Mouse (Mus musculus) spleen, adult 2 months (tissue): Measurements from ENCODE around the gene Rbms3.

Experiments
- CTCF ChIP-seq: fragments of 200-500 bp; IDR thresholded peaks from 2 replicates; pipeline ENCODE4 v1.5.1; 2011; ENCODE audit warnings: mild to moderate bottlenecking, inconsistent platforms; ENCODE audit not compliant: insufficient read depth, insufficient read length, insufficient replicate concordance; ENCODE audit errors: extremely low read depth
- POLR2A ChIP-seq: fragments of 200-500 bp; IDR thresholded peaks from 2 replicates; pipeline ENCODE4 v1.6.1; 2011; ENCODE audit warnings: low read depth, low read length, inconsistent platforms

DNA sequence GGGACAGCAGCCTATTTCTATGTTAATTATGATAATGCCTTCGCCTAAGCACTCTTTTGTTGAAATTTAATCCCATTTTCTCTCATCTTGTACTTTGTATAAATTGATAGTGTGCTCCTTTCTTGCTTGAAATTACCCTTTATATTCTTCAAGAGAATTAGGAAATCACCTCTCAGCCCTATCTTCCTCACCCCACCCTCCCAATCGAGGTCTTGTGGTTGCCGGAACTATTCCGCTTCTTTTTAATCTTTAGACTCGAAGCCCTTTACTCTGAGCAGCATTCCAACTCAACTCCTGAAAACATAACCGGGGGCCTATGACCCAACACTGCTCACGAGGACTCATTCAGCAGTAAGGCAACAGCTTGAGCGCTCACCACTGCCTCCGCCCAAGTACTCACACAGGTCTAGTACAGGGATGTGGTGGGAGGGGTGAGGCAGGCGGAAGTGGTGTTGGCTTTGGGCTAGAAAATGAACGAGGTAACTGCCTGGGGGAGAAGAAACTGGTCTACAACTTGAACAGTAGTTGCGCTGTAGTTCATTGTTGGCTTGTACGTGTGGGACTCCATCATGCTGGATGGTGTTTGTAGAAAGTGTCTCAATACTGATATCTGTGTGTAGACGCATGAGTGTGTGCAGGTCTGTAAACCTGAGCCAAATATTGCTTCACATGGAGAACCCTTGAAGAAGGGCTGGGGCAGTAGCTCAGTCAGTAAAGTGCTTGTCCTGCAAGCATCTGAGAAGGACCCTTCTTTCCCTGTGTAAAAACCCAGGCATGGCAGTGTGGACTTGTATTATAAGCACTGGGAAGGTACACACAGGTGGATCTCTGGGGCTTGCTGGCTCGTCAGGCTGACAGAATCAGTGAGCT is 331.8 kb downstream of the Rbms3 start:
- TF ChIP-seq CTCF (no peak), POLR2A (no peak)
